Mouse (Mus musculus) midbrain, embryonic 16.5 days (tissue): Measurements from ENCODE around the gene Lime1. TPM values are rescaled to one million over a fixed set of nuclear protein-coding genes. Genes with fewer than 3 reads are reported as not detected.

ENCODE experiments used
- ATAC-seq: fragments of 200-750 bp; cut with Nextera tagmentation; 2 replicates; pipeline ENCODE4 v1.8.0; 2017; ENCODE audit warnings: moderate TSS enrichment
- H3K27ac ChIP-seq: fragments of 300-500 bp; sonication (generic); 2 replicates; pipeline ENCODE4 v1.5.1; 2014; ENCODE audit warnings: mild to moderate bottlenecking, low read length, mixed read lengths
- H3K27me3 ChIP-seq: fragments of 300-500 bp; sonication (generic); 2 replicates; pipeline ENCODE4 v1.6.1; 2014; ENCODE audit warnings: low read depth, low read length, mixed read lengths; ENCODE audit not compliant: control insufficient read depth, insufficient read depth
- H3K36me3 ChIP-seq: fragments of 300-500 bp; sonication (generic); 2 replicates; pipeline ENCODE4 v1.6.1; 2014; ENCODE audit warnings: mild to moderate bottlenecking, low read length, moderate library complexity, mixed read lengths; ENCODE audit not compliant: control insufficient read depth, insufficient read depth
- H3K4me1 ChIP-seq: fragments of 300-500 bp; sonication (generic); 2 replicates; pipeline ENCODE4 v1.6.1; 2014; ENCODE audit warnings: mild to moderate bottlenecking, low read length, mixed read lengths; ENCODE audit not compliant: control insufficient read depth, insufficient read depth
- H3K4me2 ChIP-seq: fragments of 300-500 bp; sonication (generic); 2 replicates; pipeline ENCODE4 v1.6.1; 2014; ENCODE audit warnings: mild to moderate bottlenecking, low read length, mixed read lengths
- H3K4me3 ChIP-seq: fragments of 300-500 bp; sonication (generic); 2 replicates; pipeline ENCODE4 v1.5.1; 2014; ENCODE audit warnings: low read depth, mild to moderate bottlenecking, low read length, moderate library complexity, mixed read lengths
- H3K9ac ChIP-seq: fragments of 300-500 bp; sonication (generic); 2 replicates; pipeline ENCODE4 v1.6.1; 2014; ENCODE audit warnings: low read depth, low read length, mixed read lengths
- H3K9me3 ChIP-seq: fragments of 300-500 bp; sonication (generic); replicated peaks from 2 replicates; pipeline ENCODE4 v1.6.1; 2014; ENCODE audit warnings: mild to moderate bottlenecking, low read length, mixed read lengths; ENCODE audit not compliant: control insufficient read depth, poor library complexity, severe bottlenecking
- WGBS: fragments of 180-500 bp; shearing (Covaris S2); extraction: QIAGEN DNeasy Blood & Tissue Kit; methylation state at CpG from one replicate; pipeline ENCODE4 v1.1.7; 2014; 5-methylcytosine and 5-hydroxymethylcytosine counted together
- polyA plus RNA-seq: library from polyadenylated mRNA; unstranded; fragments of >200 nt; fragmentation: Nextera tagmentation; extraction: Ambion mirVana; gene quantifications from 2 replicates; pipeline ENCODE4 v1.2.1, GENCODE M21; 2015

Lime1 gene
- 61.4 and 65.9 TPM in 2 replicates for polyA plus RNA-seq

DNA sequence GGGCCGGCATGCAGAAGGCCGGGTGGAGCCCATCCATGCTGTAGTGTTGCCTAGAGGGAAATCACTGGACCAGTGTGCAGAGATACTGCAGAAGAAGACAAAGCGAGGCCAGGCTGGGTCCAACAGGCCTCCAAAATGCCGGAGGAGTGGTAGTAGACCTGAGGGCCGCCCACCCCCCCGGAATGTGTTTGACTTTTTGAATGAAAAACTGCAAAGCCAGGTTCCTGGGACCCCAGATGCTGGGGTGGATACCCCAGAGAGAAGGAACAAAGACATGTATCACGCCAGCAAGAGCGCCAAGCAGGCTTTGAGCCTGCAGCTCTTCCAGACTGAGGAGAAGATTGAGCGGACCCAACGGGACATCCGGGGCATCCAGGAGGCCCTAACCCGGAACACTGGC lies at the start of gene Lime1:
Gene Lime1 (plus strand): TSS at position 301 of the 400 bp plus-strand sequence.
- Histone ChIP-seq H3K27ac (no peak within 1 kb of the TSS), H3K9me3 (no peaks in the 10 kb centered on the region), H3K4me2 (no peak within 1 kb of the TSS), H3K4me3 (no peak within 1 kb of the TSS), H3K36me3 (peaks cover 43% of the 10 kb centered on the region), H3K27me3 (no peaks in the 10 kb centered on the region), H3K4me1 (no peaks in the 10 kb centered on the region), H3K9ac (no peak within 1 kb of the TSS)
- WGBS = 91% methylated on average over 12 of the region's 12 CpGs
- ATAC-seq = no peak

- no peak overlapping the region for H3K27ac ChIP-seq
- H3K4me2 ChIP-seq = no peak overlapping the region
- no peak overlapping the region for H3K4me3 ChIP-seq
- H3K4me1 ChIP-seq = no peaks in the 10 kb centered on the region
- peaks cover 6% of the 10 kb centered on the region for H3K36me3 ChIP-seq
- H3K9ac ChIP-seq = no peak overlapping the region
- no peaks in the 10 kb centered on the region for H3K9me3 ChIP-seq
- H3K27me3 ChIP-seq = no peaks in the 10 kb centered on the region
- ATAC-seq = no peak
Measured at GRCm38 (mm10) chr2:181332542-181332941, 47.3 kb upstream of the Lime1 start.

DNA sequence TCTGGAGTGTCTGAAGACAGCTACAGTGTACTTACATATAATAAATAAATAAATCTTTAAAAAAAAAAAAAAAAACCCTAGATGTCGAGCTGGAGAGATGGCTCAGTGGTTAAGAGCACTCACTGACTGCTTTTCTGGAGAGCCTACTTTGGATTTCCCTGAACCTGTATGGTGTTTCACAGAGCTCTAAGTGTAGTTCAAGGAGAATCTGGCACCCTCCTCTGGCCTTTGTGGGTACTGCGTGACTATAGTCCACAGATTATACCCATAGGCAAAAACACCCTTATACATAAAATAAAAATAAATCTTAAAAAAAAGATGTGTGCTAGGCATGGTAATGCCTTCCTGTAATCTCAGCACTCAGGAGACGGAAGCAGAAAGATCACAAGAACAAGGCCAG lies 45.9 kb upstream of the Lime1 start:
- no peak for ATAC-seq
- H3K27me3 ChIP-seq = no peaks in the 10 kb centered on the region
- no peak overlapping the region for H3K9ac ChIP-seq
- no peaks in the 10 kb centered on the region for H3K9me3 ChIP-seq
- peaks cover 6% of the 10 kb centered on the region for H3K36me3 ChIP-seq
- no peak overlapping the region for H3K4me2 ChIP-seq
- no peaks in the 10 kb centered on the region for H3K4me1 ChIP-seq
- H3K27ac ChIP-seq = no peak overlapping the region
- no peak overlapping the region for H3K4me3 ChIP-seq
- 58% methylated on average over 3 of the region's 3 CpGs for WGBS

DNA sequence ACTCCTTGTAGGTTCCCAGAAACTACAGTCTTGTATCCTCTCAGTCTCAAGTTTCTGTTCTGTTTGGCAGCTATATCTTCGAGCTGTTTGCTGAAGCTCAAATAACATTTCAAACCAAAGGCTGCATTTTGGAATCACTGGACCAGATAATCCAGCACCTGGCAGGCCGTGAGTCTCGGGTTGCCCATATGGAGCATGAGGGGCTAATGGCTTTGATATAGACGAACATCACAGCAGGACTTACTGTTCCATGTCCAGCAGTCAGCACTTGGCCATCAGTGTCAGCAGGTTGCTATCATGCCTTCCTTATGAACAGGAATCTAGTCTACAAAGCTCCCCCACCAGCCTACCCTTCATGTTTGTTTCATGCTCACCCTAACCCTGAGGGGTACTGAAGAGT lies 39.5 kb upstream of the Lime1 start:
- WGBS = 80% methylated on average over 4 of the region's 4 CpGs
- Histone ChIP-seq H3K9ac (no peak overlapping the region), H3K27ac (no peak overlapping the region), H3K9me3 (no peaks in the 10 kb centered on the region), H3K36me3 (peaks cover 25% of the 10 kb centered on the region), H3K4me2 (no peak overlapping the region), H3K4me3 (no peak overlapping the region), H3K27me3 (no peaks in the 10 kb centered on the region), H3K4me1 (no peaks in the 10 kb centered on the region)
- ATAC-seq = no peak

- no peaks in the 10 kb centered on the region for H3K27me3 ChIP-seq
- no peaks in the 10 kb centered on the region for H3K9me3 ChIP-seq
- ATAC-seq = no peak
- H3K27ac ChIP-seq = no peak overlapping the region
- H3K4me1 ChIP-seq = no peaks in the 10 kb centered on the region
- H3K4me3 ChIP-seq = no peak overlapping the region
- H3K36me3 ChIP-seq = peaks cover 28% of the 10 kb centered on the region
- 95% methylated on average over 6 of the region's 6 CpGs for WGBS
- no peak overlapping the region for H3K4me2 ChIP-seq
- H3K9ac ChIP-seq = no peak overlapping the region
Measured at GRCm38 (mm10) chr2:181342766-181343165, 37.1 kb upstream of the Lime1 start.

GRCm38 (mm10) chr2:181356780-181357179 lies 23.1 kb upstream of the Lime1 start:
- Histone ChIP-seq H3K36me3 (peaks cover 18% of the 10 kb centered on the region), H3K4me2 (no peak overlapping the region), H3K4me3 (no peak overlapping the region), H3K9me3 (no peaks in the 10 kb centered on the region), H3K27me3 (no peaks in the 10 kb centered on the region), H3K27ac (no peak overlapping the region), H3K4me1 (no peaks in the 10 kb centered on the region), H3K9ac (no peak overlapping the region)
- 83% methylated on average over 3 of the region's 3 CpGs for WGBS
- ATAC-seq = no peak

- peak overlapping the region; percentile 91 for H3K4me3 ChIP-seq
- H3K9ac ChIP-seq = peak overlapping the region; percentile 90
- no peaks in the 10 kb centered on the region for H3K9me3 ChIP-seq
- peaks cover 34% of the 10 kb centered on the region for H3K4me1 ChIP-seq
- ATAC-seq = no peak
- no peak overlapping the region for H3K27ac ChIP-seq
- 78% methylated on average over 3 of the region's 3 CpGs for WGBS
- no peaks in the 10 kb centered on the region for H3K27me3 ChIP-seq
- peaks cover 22% of the 10 kb centered on the region for H3K36me3 ChIP-seq
- peak overlapping the region; percentile 98 for H3K4me2 ChIP-seq
Measured at GRCm38 (mm10) chr2:181363946-181364345, 15.9 kb upstream of the Lime1 start.

DNA sequence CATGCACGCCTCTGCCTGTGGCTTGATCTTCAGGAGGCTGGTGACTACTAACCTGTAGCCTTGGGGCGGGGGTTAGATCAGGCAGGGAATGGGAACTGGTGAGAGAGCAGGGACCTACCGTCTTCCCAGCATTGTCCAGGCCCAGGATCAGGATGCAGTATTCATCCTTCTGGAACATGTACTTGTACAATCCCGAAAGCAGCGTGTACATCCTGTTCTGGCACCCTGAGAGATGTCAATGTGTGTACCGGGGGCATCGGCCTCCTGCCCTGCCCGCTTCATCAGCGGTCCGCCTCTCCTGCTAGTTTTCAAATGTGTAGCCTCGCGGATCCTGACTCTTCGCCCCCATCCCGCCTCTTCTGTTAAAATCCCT lies 15.4 kb upstream of the Lime1 start:
- Histone ChIP-seq H3K9ac (peak overlapping the region; percentile 90), H3K4me1 (peaks cover 39% of the 10 kb centered on the region), H3K27ac (peak overlapping the region; percentile 94), H3K4me3 (peak overlapping the region; percentile 91), H3K9me3 (no peaks in the 10 kb centered on the region), H3K27me3 (no peaks in the 10 kb centered on the region), H3K36me3 (peaks cover 17% of the 10 kb centered on the region), H3K4me2 (peak overlapping the region; percentile 98)
- WGBS = 13% methylated on average over 14 of the region's 14 CpGs
- 0 out of 2 replicates have a peak, but pooled peaks have one; percentile 27 for ATAC-seq

DNA sequence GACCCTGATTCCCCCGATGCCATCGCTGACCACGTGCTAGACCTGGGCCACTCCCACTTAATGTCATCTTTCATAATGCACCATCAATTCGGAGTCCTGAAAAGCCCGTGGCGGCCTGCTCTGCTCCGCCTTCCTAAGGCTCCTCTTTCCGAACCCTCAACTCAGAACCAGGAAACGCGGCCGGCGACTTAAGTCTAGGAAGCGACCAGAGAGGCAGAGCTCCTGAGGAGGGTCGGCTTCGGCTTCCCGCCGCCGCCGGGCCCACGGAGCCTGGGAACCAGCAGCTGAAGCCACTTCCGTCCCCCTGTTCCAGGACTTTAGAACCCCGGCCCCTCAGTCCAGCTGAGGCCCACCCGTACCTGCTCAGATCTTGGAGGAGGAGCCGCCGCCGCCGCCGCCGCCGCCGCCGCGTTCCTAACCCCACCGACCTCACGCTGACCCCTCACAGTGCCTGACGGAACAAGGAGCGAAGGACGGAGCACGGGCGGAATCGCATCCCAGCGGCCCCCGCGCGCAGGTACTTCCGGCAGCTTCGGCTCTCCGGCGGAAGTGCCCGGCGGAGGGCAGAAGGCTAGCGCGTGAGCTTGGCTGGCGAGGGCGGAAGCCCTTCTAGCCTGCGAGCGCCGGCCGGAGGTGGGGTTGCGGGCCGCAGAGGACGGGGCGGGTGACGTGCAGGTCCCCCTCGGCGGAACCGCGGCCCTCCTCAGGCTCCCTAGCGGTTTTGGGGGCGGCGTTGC lies 14.8 kb upstream of the Lime1 start, which contains the start of the genes Zgpat and Arfrp1:
Gene Zgpat (plus strand): TSS at position 69 of the 737 bp plus-strand sequence.
Gene Arfrp1 (minus strand): TSS at position 545 of the 737 bp plus-strand sequence.
- under 1% methylated on average over 61 of the region's 71 CpGs for WGBS
- Histone ChIP-seq H3K27ac (peak within 1 kb of the TSS; percentile 94), H3K9me3 (no peaks in the 10 kb centered on the region), H3K9ac (peak within 1 kb of the TSS; percentile 90), H3K27me3 (no peaks in the 10 kb centered on the region), H3K4me3 (peak within 1 kb of the TSS; percentile 91), H3K4me2 (peak within 1 kb of the TSS; percentile 98), H3K36me3 (peaks cover 19% of the 10 kb centered on the region), H3K4me1 (peaks cover 39% of the 10 kb centered on the region)
- ATAC-seq = peak; percentile 93
